Mouse (Mus musculus) cortical plate, adult 2 months (tissue): ENCODE data around the gene Bend5.

ENCODE experiments used
- CTCF ChIP-seq: fragments of 200-500 bp; IDR thresholded peaks from 2 replicates; pipeline ENCODE4 v1.5.1; 2011; ENCODE audit warnings: mild to moderate bottlenecking, control low read depth, low read length; ENCODE audit not compliant: insufficient read depth; ENCODE audit errors: extremely low read depth
- POLR2A ChIP-seq: fragments of 200-500 bp; IDR thresholded peaks from 2 replicates; pipeline ENCODE4 v1.6.1; 2011; ENCODE audit warnings: mild to moderate bottlenecking, low read length, control low read depth; ENCODE audit not compliant: insufficient read depth; ENCODE audit errors: extremely low read depth

DNA sequence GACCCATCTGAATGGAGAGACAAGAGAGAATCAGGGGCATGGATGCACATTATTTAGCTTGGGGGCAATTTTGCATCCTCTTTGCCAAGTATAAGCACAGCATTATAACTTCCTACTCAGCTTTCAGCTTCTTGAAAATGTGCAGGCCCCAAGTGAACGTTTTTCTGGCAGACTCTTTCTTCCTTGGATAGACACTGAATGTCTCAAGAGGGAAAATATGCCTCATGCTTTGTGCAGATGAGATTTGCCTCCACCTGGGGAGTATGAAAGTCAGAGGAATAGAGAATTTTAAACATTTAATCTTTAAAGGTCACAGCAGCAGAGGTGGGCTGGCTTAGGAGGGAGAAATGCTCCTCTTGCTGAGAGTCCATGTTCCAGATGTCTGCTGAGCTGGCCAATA, 11.6 kb upstream of the Bend5 start:
- no peak for TF ChIP-seq POLR2A
- TF ChIP-seq CTCF, result no peak
